Mouse (Mus musculus): ENCODE measurements at regions not wholly inside any gene's neighbourhood (a gene's known extent, or its start where the extent isn't known, plus 50 kb on each side); places are given as distances from the start of the nearest gene placed in this dataset.

DNA sequence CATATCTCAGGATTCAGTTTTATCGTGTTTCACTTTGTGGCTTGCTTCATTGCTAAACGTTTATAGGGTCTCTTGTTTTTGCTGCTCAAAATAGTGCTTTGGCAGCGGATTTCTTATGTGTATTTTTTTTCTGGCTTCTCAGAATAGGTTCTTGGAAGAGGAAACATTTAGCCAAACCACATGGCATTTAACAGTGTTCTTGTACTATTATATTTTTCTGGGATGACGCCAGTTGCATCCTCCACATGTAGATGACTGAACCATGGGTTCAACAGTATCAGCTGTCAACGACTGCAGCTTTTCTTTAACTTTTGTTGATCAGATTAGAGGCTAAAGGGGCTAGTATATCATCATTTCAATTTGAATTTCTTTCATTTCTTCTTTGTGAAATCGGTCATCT is 472.3 kb upstream of the Btbd3 start:
- TF ChIP-seq ZC3H11A (IDR thresholded peaks at IDR 0.05; ENCODE audit: borderline replicate concordance, low read depth, low read length) (no peak), CHD2 (IDR thresholded peaks at IDR 0.05; ENCODE audit: low read depth, low read length) (no peak), ZNF384 (IDR thresholded peaks at IDR 0.05; ENCODE audit: low read depth, low read length) (no peak)

Data from ES-E14 (cell line).